Mouse (Mus musculus) bone marrow, adult 2 months (tissue): Measurements from ENCODE around the gene Apol7e.

Source experiments
- CTCF ChIP-seq: fragments of 200-500 bp; IDR thresholded peaks from 2 replicates; pipeline ENCODE4 v1.5.1; 2011; ENCODE audit warnings: low read length, control low read depth; ENCODE audit not compliant: control insufficient read depth, insufficient read depth
- POLR2A ChIP-seq: fragments of 200-500 bp; IDR thresholded peaks from 2 replicates; pipeline ENCODE4 v1.6.1; 2011; ENCODE audit warnings: low read depth, mild to moderate bottlenecking, control low read depth, low read length, borderline replicate concordance; ENCODE audit not compliant: control insufficient read depth

GRCm38 (mm10) chr15:77756848-77757247 is 58.2 kb downstream of the Apol7e start, which contains the start of gene Apol8:
- TF ChIP-seq CTCF: peak; percentile 99
- TF ChIP-seq POLR2A: no peak
